Mouse (Mus musculus) intestine, embryonic 14.5 days (tissue): ENCODE measurements around the gene 9430038I01Rik. TPM values are rescaled to one million over a fixed set of nuclear protein-coding genes. Genes with fewer than 3 reads are reported as not detected.

Source experiments
- ATAC-seq: fragments of 200-750 bp; cut with Nextera tagmentation; replicated peaks from 2 replicates; pipeline ENCODE4 v1.8.0; 2017; ENCODE audit warnings: low read depth, moderate number of reproducible peaks, moderate TSS enrichment, moderate library complexity; ENCODE audit not compliant: low FRiP score, low TSS enrichment
- DNase-seq: peaks from one replicate; pipeline ENCODE4 v3.0.0-alpha.2; 2018; ENCODE audit warnings: low spot score
- H3K27ac ChIP-seq: fragments of 300-500 bp; sonication (generic); 2 replicates; pipeline ENCODE4 v1.5.1; 2014; ENCODE audit warnings: low read depth, mild to moderate bottlenecking, control low read depth
- H3K27me3 ChIP-seq: fragments of 300-500 bp; sonication (generic); replicated peaks from 2 replicates; pipeline ENCODE4 v1.6.1; 2014; ENCODE audit warnings: low read length, control low read depth; ENCODE audit not compliant: control insufficient read depth, insufficient read depth
- H3K36me3 ChIP-seq: fragments of 300-500 bp; sonication (generic); 2 replicates; pipeline ENCODE4 v1.6.1; 2014; ENCODE audit warnings: low read length, control low read depth; ENCODE audit not compliant: control insufficient read depth, insufficient read depth
- H3K4me1 ChIP-seq: fragments of 300-500 bp; sonication (generic); replicated peaks from 2 replicates; pipeline ENCODE4 v1.6.1; 2014; ENCODE audit warnings: low read length, control low read depth, mixed read lengths; ENCODE audit not compliant: control insufficient read depth, insufficient read depth
- H3K4me2 ChIP-seq: fragments of 300-500 bp; sonication (generic); 2 replicates; pipeline ENCODE4 v1.6.1; 2014; ENCODE audit warnings: low read length
- H3K4me3 ChIP-seq: fragments of 300-500 bp; sonication (generic); 2 replicates; pipeline ENCODE4 v1.5.1; 2014; ENCODE audit warnings: low read depth, low read length, control low read depth, mixed read lengths
- H3K9ac ChIP-seq: fragments of 300-500 bp; sonication (generic); 2 replicates; pipeline ENCODE4 v1.6.1; 2014; ENCODE audit warnings: mild to moderate bottlenecking, low read length
- H3K9me3 ChIP-seq: fragments of 300-500 bp; sonication (generic); 2 replicates; pipeline ENCODE4 v1.6.1; 2016; ENCODE audit warnings: low read length, control low read depth; ENCODE audit not compliant: control insufficient read depth
- WGBS: fragments of 180-500 bp; shearing (Covaris S2); extraction: QIAGEN DNeasy Blood & Tissue Kit; methylation state at CpG from one replicate; pipeline ENCODE4 v1.1.7; 2014; 5-methylcytosine and 5-hydroxymethylcytosine counted together
- polyA plus RNA-seq: library from polyadenylated mRNA; unstranded; fragments of >200 nt; fragmentation: Nextera tagmentation; extraction: Ambion mirVana; gene quantifications from 2 replicates; pipeline ENCODE4 v1.2.1, GENCODE M21; 2014

9430038I01Rik gene
- polyA plus RNA-seq, 1 experiment from 2014 or later, result 30.6 TPM

DNA sequence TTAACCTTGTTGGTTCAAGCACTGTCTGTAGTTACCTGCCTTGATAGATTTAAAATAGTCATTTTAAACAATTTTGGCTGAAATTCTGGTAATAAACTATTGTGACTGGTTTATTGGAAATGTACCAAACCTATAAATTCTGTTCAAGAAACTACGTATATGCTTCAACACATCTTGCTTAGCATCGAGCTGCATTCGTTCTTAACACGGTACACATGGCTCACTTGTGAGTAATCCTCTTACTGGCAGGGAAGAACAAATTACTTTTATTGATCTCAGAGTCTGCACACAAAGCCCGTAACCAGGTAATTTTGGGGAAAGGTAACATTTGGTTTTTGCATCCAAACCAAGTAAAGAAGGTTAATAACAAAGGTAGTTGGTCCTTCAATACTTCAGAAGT lies 22.7 kb downstream of the 9430038I01Rik start:
- no peaks in the 10 kb centered on the region; the same call in 1 of the 2 replicates for H3K9me3 ChIP-seq
- H3K27me3 ChIP-seq, result no peaks in the 10 kb centered on the region
- no peak for ATAC-seq
- H3K4me2 ChIP-seq, result no peak overlapping the region
- H3K9ac ChIP-seq, result no peak overlapping the region
- no peak overlapping the region for H3K4me3 ChIP-seq
- no peak for DNase-seq
- WGBS, result 69% methylated on average over 5 of the region's 5 CpGs
- H3K36me3 ChIP-seq, result no peaks in the 10 kb centered on the region
- H3K27ac ChIP-seq, result no peak overlapping the region
- no peaks in the 10 kb centered on the region for H3K4me1 ChIP-seq

DNA sequence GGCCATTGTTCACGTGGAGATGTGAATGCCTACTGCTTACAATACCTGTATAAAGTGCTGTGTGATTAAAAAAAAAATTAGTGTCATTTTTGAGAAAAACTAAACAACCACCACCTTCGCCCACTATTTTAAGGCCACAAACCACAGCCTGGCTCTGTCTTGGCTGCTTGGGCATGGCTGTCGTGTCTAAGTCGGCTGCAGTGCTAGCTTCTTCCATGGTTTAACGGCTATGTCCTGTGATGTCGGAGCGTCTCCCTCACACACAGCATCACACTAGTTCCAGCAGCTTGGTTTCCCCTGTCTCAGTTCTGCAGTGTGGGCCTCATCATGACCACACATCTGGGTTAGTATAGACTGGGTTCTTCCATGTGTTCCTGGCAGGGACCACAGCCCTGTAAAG lies 35.6 kb downstream of the 9430038I01Rik start:
- no peaks in the 10 kb centered on the region for H3K27me3 ChIP-seq
- ATAC-seq, result no peak
- 0 out of 2 replicates have a peak, but pooled peaks cover 4% of the 10 kb centered on the region for H3K36me3 ChIP-seq

DNA sequence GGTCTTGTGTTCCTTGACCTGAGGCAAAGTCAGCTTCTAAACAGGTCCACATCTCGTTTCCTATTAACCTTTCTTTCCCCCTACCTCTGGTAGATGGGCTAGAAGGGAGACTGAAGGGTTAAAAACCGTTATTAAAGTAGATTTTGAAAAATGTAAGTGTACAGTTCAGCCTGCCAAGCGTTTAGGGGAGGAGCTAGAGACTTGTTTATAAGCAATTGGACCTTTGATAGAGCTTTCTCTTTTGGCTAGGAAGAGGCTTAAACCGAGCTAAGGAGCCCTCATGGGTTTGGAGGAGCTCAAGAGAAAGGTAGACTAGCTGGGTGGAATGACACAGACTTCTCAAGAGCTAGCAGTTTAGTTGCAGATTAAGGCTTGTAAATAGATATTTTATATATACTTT lies 38.8 kb downstream of the 9430038I01Rik start:
- no peaks in the 10 kb centered on the region for H3K4me1 ChIP-seq
- H3K9ac ChIP-seq, result no peak overlapping the region
- WGBS, result 48% methylated on average over 4 of the region's 4 CpGs
- no peak overlapping the region for H3K4me2 ChIP-seq
- no peak overlapping the region for H3K27ac ChIP-seq
- no peaks in the 10 kb centered on the region for H3K27me3 ChIP-seq
- H3K36me3 ChIP-seq, result 0 out of 2 replicates have a peak, but pooled peaks cover 4% of the 10 kb centered on the region
- DNase-seq (no peak), ATAC-seq (no peak)
- no peak overlapping the region for H3K4me3 ChIP-seq
- no peaks in the 10 kb centered on the region for H3K9me3 ChIP-seq

More for the DNA sequence above, 35.6 kb downstream of the 9430038I01Rik start:
- Histone ChIP-seq H3K4me3 (no peak overlapping the region), H3K4me1 (no peaks in the 10 kb centered on the region), H3K27ac (no peak overlapping the region), H3K4me2 (no peak overlapping the region), H3K9me3 (no peaks in the 10 kb centered on the region), H3K9ac (no peak overlapping the region)
- 93% methylated on average over 7 of the region's 7 CpGs for WGBS
- DNase-seq, result no peak

DNA sequence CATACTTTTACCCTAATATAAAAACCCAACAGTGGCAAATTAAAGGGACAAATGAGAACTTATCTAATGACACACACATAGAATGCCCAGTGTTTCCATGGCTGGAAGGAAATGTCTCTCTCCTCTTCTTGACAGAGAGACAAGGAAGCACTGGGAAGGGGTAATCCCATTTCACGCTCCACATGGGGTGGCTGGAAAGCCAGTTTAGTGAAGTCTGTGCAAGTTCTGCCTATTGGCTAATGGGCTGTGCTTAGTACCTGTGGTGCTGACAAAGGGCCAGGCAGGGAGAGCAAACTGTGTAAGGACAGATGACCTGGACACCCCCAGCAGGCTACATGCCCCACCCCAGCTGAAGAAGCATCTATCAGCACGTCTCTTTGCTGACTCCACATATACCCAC lies 40.4 kb downstream of the 9430038I01Rik start:
- WGBS, result 84% methylated on average over 2 of the region's 2 CpGs

DNA sequence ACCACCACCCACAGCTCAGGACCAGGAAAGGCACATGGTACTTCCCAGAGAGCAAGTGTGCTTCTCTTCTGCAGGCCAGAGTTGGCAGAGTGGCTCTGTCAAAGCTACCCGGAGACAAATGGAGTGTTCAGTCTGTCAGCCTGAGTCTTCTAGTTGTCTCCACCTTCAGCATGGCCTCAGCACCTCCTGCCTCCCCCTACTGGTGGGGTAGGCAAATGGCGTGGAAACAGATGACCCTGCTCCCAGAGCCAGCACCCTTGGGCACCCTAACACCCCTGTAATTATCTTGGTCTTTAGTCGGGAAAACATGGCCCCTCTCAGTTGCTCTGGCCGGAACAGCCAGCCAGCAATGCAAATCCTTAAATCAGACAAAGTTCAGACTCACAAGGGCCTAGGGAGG lies 43.8 kb downstream of the 9430038I01Rik start:
- 72% methylated on average over 4 of the region's 4 CpGs for WGBS
- no peak overlapping the region for H3K9ac ChIP-seq
- no peaks in the 10 kb centered on the region for H3K9me3 ChIP-seq
- no peaks in the 10 kb centered on the region for H3K27me3 ChIP-seq
- no peaks in the 10 kb centered on the region for H3K36me3 ChIP-seq
- H3K27ac ChIP-seq, result no peak overlapping the region
- no peak overlapping the region for H3K4me2 ChIP-seq
- no peak overlapping the region for H3K4me3 ChIP-seq
- DNase-seq (no peak), ATAC-seq (no peak)
- no peaks in the 10 kb centered on the region for H3K4me1 ChIP-seq

More for the DNA sequence above, 40.4 kb downstream of the 9430038I01Rik start:
- H3K4me2 ChIP-seq, result no peak overlapping the region
- no peaks in the 10 kb centered on the region for H3K27me3 ChIP-seq
- H3K27ac ChIP-seq, result no peak overlapping the region
- H3K4me1 ChIP-seq, result no peaks in the 10 kb centered on the region
- H3K36me3 ChIP-seq, result 0 out of 2 replicates have a peak, but pooled peaks cover 4% of the 10 kb centered on the region
- ATAC-seq (no peak), DNase-seq (no peak)
- no peaks in the 10 kb centered on the region for H3K9me3 ChIP-seq
- H3K4me3 ChIP-seq, result no peak overlapping the region
- H3K9ac ChIP-seq, result no peak overlapping the region

DNA sequence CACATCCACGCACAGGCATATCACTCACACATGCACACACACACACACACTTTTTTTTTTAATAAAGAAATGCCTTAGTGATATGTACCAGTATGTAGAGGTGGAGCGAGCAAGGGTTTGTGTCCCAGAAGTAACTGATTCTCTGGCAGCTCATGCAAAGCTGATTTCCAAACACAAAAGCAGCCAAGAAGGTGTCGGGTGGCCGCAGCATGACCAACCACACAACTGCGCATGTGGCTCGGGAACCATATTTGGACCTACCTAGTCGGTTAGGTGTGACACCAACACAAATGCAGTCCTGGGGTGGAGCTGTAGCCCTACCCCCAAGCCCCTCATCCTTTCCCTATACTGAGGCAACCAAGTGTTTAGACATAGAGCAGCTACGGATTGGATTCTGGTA lies 45.5 kb downstream of the 9430038I01Rik start:
- Histone ChIP-seq H3K4me1 (no peaks in the 10 kb centered on the region), H3K4me2 (no peak overlapping the region), H3K9ac (no peak overlapping the region), H3K27ac (no peak overlapping the region), H3K9me3 (no peaks in the 10 kb centered on the region), H3K36me3 (no peaks in the 10 kb centered on the region), H3K27me3 (no peaks in the 10 kb centered on the region), H3K4me3 (no peak overlapping the region)
- DNase-seq, result no peak
- 90% methylated on average over 8 of the region's 8 CpGs for WGBS
- no peak for ATAC-seq

DNA sequence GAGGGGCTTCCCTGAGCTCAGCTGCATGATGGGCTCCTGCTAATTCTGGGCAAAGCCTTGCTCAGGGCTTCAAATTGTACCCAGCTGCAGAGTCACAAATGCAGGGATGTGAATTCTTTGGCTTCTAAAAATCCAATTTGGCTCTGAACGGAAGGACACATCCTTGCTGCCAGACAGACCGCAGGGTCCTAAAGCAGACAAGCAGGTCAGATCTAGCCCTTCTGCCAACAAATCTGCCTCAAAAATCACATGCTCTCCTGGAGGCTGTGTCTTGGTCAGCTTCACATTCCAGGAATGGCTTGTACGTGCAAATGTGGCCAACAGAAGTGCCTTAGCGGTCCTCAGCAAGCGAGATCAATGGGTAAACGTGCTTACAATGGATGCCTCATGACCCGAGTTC lies 46.0 kb downstream of the 9430038I01Rik start:
- H3K36me3 ChIP-seq, result no peaks in the 10 kb centered on the region
- no peak overlapping the region for H3K4me3 ChIP-seq
- H3K4me2 ChIP-seq, result no peak overlapping the region
- no peaks in the 10 kb centered on the region for H3K27me3 ChIP-seq
- H3K9ac ChIP-seq, result no peak overlapping the region
- no peaks in the 10 kb centered on the region for H3K9me3 ChIP-seq
- no peaks in the 10 kb centered on the region for H3K4me1 ChIP-seq
- DNase-seq, result no peak
- no peak overlapping the region for H3K27ac ChIP-seq
- ATAC-seq, result no peak
- 75% methylated on average over 7 of the region's 7 CpGs for WGBS

DNA sequence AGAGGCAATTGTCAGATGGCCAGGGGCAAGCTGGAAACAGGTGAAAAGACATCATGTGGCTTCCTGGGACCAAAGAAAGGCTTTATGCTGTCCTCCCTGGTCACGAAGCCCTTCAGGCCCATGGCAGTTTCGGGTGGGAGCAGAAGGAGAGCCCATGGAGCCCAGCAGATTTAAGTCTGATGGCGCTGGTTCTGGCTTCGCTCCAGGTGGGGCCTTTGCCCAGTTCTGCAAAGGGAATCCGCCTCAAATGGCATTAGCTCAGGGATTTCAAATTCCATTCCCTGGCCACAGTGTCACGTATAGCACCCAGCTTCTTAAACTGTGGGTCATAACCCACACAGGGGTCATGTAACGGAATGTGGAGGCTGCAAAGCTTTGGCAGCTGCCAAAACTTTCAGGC lies 63.7 kb downstream of the 9430038I01Rik start:
- 70% methylated on average over 7 of the region's 7 CpGs for WGBS
- H3K27ac ChIP-seq, result no peak overlapping the region
- no peak overlapping the region for H3K9ac ChIP-seq
- H3K9me3 ChIP-seq, result no peaks in the 10 kb centered on the region
- DNase-seq, result no peak
- no peaks in the 10 kb centered on the region for H3K27me3 ChIP-seq
- no peaks in the 10 kb centered on the region for H3K36me3 ChIP-seq
- H3K4me2 ChIP-seq, result no peak overlapping the region
- no peak for ATAC-seq
- H3K4me1 ChIP-seq, result no peaks in the 10 kb centered on the region
- no peak overlapping the region for H3K4me3 ChIP-seq

DNA sequence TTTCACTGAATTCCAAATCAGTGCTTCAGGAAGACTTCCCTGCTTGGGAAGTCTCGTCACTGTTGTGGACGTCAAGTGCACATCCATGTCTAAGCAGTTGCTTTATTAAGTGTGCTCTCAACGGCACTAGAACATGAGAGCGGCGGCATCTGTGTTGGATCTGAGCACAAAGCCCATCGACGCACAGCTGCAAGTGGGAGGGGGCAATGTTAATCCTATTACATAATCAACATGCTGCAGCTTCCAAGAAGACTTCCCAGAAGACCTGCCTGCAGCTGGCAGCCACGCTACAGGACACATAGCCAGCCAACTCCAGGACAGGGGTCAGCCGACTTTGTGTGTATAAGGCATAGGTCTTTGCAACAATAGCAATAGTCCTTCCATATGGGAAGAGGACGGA lies 64.5 kb downstream of the 9430038I01Rik start:
- Histone ChIP-seq H3K9ac (no peak overlapping the region), H3K27ac (no peak overlapping the region), H3K4me3 (no peak overlapping the region), H3K27me3 (no peaks in the 10 kb centered on the region), H3K9me3 (no peaks in the 10 kb centered on the region), H3K4me2 (no peak overlapping the region), H3K36me3 (no peaks in the 10 kb centered on the region), H3K4me1 (no peaks in the 10 kb centered on the region)
- no peak for DNase-seq
- no peak for ATAC-seq
- WGBS, result 61% methylated on average over 10 of the region's 10 CpGs
